Mouse (Mus musculus) kidney, adult 2 months (tissue): ENCODE data around the gene Mob2. TPM values are rescaled to one million over a fixed set of nuclear protein-coding genes. Genes with fewer than 3 reads are reported as not detected.

Source experiments
- DNase-seq: peaks from one replicate; pipeline ENCODE4 v3.0.0; 2021
- H3K27ac ChIP-seq: fragments of 200-500 bp; 2 replicates; pipeline ENCODE4 v1.5.1; 2012; ENCODE audit warnings: low read depth, low read length, control low read depth, inconsistent platforms; ENCODE audit not compliant: insufficient read depth
- H3K27me3 ChIP-seq: fragments of 200-500 bp; replicated peaks from 2 replicates; pipeline ENCODE4 v1.6.1; 2012; ENCODE audit warnings: mild to moderate bottlenecking, moderate library complexity, low read length, inconsistent platforms; ENCODE audit not compliant: control insufficient read depth, insufficient read depth
- H3K36me3 ChIP-seq: fragments of 200-500 bp; 2 replicates; pipeline ENCODE4 v1.6.1; 2012; ENCODE audit warnings: mild to moderate bottlenecking, moderate library complexity, low read length, inconsistent platforms; ENCODE audit not compliant: control insufficient read depth, insufficient read depth
- H3K4me1 ChIP-seq: fragments of 200-500 bp; 2 replicates; pipeline ENCODE4 v1.6.1; 2011; ENCODE audit warnings: low read length; ENCODE audit not compliant: control insufficient read depth, insufficient read depth
- H3K4me3 ChIP-seq: fragments of 200-500 bp; 2 replicates; pipeline ENCODE4 v1.5.1; 2011; ENCODE audit warnings: mild to moderate bottlenecking, low read depth, low read length, control low read depth; ENCODE audit not compliant: insufficient read depth
- CTCF ChIP-seq: fragments of 200-500 bp; conservative IDR thresholded peaks from 2 replicates; pipeline ENCODE4 v1.5.1; 2011; ENCODE audit warnings: low read depth, mild to moderate bottlenecking, control low read depth, low read length, moderate library complexity, mixed read lengths; ENCODE audit not compliant: insufficient read depth, insufficient read length
- POLR2A ChIP-seq: fragments of 200-500 bp; IDR thresholded peaks from one replicate; pipeline ENCODE4 v1.6.1; 2011; ENCODE audit warnings: low read depth, low read length, control low read depth
- WGBS: fragments of 180-500 bp; shearing (Covaris S2); methylation state at CpG from one replicate; pipeline ENCODE4 v1.1.7; 2018; 5-methylcytosine and 5-hydroxymethylcytosine counted together
- polyA plus RNA-seq: library from polyadenylated mRNA; depleted of rRNA; stranded (reverse); fragments of >200 nt; gene quantifications from 2 replicates; pipeline ENCODE4 v1.2.3, GENCODE M21; 2012; rRNA removed

The Mob2 gene
- 44.0 and 45.3 TPM in 2 replicates for polyA plus RNA-seq

GRCm38 (mm10) chr7:142060931-142061565, at the start of gene Mob2:
TSS of gene Mob2 (minus strand) at chr7:142061065.
- peak; percentile 94 for DNase-seq
- Histone ChIP-seq H3K36me3 (no peaks in the 10 kb centered on the region), H3K27ac (peak within 1 kb of the TSS; percentile 55; the same call in 1 of the 2 replicates), H3K4me1 (peaks cover 23% of the 10 kb centered on the region; the same call in 1 of the 2 replicates), H3K27me3 (no peaks in the 10 kb centered on the region), H3K4me3 (peak within 1 kb of the TSS; percentile 86)
- peak; percentile 73 for TF ChIP-seq POLR2A
- no peak for TF ChIP-seq CTCF
- 1% methylated on average over 42 of the region's 49 CpGs for WGBS

DNA sequence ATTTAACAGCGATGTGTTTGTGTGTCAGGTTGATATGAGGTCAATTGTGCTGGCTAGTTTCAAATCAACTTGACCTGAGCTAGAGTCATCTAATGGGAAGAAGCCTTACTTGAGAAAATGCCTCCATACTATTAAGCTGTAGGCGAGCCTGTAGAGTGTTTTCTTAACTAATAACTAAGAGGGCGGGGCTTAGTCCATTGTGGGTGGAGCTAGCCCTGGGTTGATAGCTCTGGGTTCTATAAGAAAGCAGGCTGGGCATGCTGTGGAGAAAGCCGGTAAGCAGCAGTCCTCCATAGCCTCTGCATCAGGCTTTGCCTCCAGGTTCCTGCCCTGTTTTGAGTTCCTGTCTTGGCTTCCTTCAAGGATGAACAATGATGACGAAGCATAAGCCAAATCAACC, 43.9 kb upstream of the Mob2 start:
- Histone ChIP-seq H3K4me3 (no peak overlapping the region), H3K27me3 (no peaks in the 10 kb centered on the region), H3K27ac (no peak overlapping the region), H3K4me1 (no peaks in the 10 kb centered on the region), H3K36me3 (no peaks in the 10 kb centered on the region)
- TF ChIP-seq POLR2A: no peak
- WGBS: 54% methylated on average over 5 of the region's 5 CpGs
- DNase-seq: no peak

GRCm38 (mm10) chr7:142097776-142098175, 36.9 kb upstream of the Mob2 start:
- WGBS: 10% methylated on average over 9 of the region's 9 CpGs
- TF ChIP-seq CTCF (peak; percentile 99), POLR2A (no peak)
- no peaks in the 10 kb centered on the region for H3K27me3 ChIP-seq

GRCm38 (mm10) chr7:142096701-142097100, 35.8 kb upstream of the Mob2 start:
- no peaks in the 10 kb centered on the region for H3K27me3 ChIP-seq
- WGBS: 64% methylated on average over 4 of the region's 4 CpGs
- H3K27ac ChIP-seq: no peak overlapping the region
- H3K4me3 ChIP-seq: no peak overlapping the region
- no peaks in the 10 kb centered on the region for H3K36me3 ChIP-seq
- H3K4me1 ChIP-seq: no peaks in the 10 kb centered on the region
- no peak for DNase-seq
- no peak for TF ChIP-seq POLR2A
- no peak for TF ChIP-seq CTCF

More at GRCm38 (mm10) chr7:142097776-142098175, 36.9 kb upstream of the Mob2 start:
- H3K36me3 ChIP-seq: no peaks in the 10 kb centered on the region
- peak; percentile 86 for DNase-seq
- H3K4me1 ChIP-seq: no peaks in the 10 kb centered on the region
- H3K27ac ChIP-seq: no peak overlapping the region
- no peak overlapping the region for H3K4me3 ChIP-seq

GRCm38 (mm10) chr7:142095183-142095931, 34.5 kb upstream of the Mob2 start, which contains the start of gene Dusp8:
TSS of gene Dusp8 (minus strand) at chr7:142095843.
- 4% methylated on average over 61 of the region's 63 CpGs for WGBS
- Histone ChIP-seq H3K27ac (0 out of 2 replicates have a peak within 1 kb of the TSS, but pooled peaks have one; percentile 4), H3K36me3 (no peaks in the 10 kb centered on the region), H3K4me1 (no peaks in the 10 kb centered on the region), H3K27me3 (no peaks in the 10 kb centered on the region), H3K4me3 (peak within 1 kb of the TSS; percentile 52)
- peak; percentile 91 for DNase-seq
- TF ChIP-seq POLR2A (no peak), CTCF (no peak)

DNA sequence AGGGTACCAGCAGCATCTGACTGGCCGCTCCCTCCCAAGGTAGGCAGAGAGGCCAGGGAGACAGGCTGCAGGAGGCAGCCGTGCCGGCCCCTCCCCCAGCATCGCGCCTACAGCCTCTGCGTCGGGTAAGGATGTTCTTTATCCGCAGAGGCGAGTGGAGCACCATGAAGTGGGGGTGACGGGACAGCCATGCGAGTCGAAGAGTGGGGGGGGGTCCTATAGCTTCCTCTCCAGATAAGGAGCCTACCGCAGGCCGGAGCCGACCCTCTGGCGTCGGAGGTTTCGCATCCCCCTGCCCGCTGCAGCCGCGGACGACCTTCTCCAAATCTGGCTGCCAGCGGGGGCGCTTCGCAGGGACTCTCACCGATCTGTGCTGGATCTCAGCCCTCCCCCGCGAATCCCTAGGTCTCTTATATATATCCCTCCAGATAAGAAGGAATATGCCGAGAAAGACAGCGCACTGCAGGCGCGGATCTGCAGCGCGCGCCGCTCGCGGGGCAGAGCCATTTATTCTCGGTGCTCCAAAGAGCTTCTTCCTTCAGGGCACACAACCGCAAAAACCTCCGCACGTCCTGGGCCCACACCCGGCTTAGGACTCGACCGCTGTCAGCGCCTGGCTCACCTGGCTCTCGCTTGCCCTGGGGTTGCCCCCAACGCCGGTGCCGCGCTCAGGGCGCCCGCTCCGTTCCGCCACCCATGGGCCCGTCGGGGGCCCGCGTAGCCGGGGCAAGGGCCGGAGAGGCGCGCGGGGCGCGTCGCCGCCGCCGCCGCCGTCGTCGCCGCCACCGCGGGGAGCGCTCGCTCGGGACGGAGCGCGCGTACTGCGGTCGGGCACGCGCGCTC, 33.7 kb upstream of the Mob2 start:
- Histone ChIP-seq H3K27me3 (no peaks in the 10 kb centered on the region), H3K4me3 (peak overlapping the region; percentile 52), H3K36me3 (no peaks in the 10 kb centered on the region), H3K4me1 (no peaks in the 10 kb centered on the region), H3K27ac (no peak overlapping the region)
- DNase-seq: peak; percentile 15
- TF ChIP-seq CTCF: no peak
- no peak for TF ChIP-seq POLR2A
- 3% methylated on average over 89 of the region's 89 CpGs for WGBS
